Mouse (Mus musculus): ENCODE data around the gene Slc48a1. TPM values are rescaled to one million over a fixed set of nuclear protein-coding genes. Genes with fewer than 3 reads are reported as not detected.

Gene Slc48a1
- polyA plus RNA-seq, 2 experiments, result 35.0 to 73.9 TPM

- no peak for DNase-seq (ENCODE audit: low read depth in 3 of 3, low spot score in 3 of 3)
These were observed 31.6 kb downstream of the Slc48a1 start for GRCm38 (mm10) chr15:97809942-97810341.

DNA sequence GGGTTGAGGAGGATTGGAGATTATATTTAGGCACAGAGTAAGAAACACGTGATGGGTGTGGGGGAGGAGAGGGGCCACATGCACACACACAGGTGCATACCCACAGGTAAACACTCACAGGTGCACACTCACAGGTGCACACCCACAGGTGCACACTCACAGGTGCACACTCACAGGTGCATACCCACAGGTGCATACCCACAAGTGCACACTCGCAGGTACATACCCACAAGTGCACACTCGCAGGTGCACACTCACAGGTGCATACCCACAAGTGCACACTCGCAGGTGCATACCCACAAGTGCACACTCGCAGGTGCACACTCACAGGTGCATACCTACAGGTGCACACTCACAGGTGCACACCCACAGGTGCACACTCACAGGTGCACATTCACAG lies 32.1 kb downstream of the Slc48a1 start:
- H3K27ac ChIP-seq, result no peak overlapping the region
- H3K9me3 ChIP-seq (ENCODE audit: control insufficient read depth, low read length), result no peaks in the 10 kb centered on the region
- no peak overlapping the region for H3K4me2 ChIP-seq (ENCODE audit: low read depth)
- no peak for DNase-seq (ENCODE audit: low read depth in 3 of 3, low spot score in 3 of 3)
- TF ChIP-seq CTCF (IDR thresholded peaks at IDR 0.05; ENCODE audit: low read depth) (no peak), EP300 (IDR thresholded peaks at IDR 0.05; ENCODE audit: low read depth) (no peak)
- 78% methylated on average over 5 of the region's 5 CpGs for WGBS (ENCODE audit: insufficient replicate concordance)
- H3K9ac ChIP-seq (replicated peaks), result no peak overlapping the region
- H3K27me3 ChIP-seq (ENCODE audit: control insufficient read depth, insufficient read depth, low read length), result no peaks in the 10 kb centered on the region
- no peak for ATAC-seq (ENCODE audit: insufficient read depth)
- H3K4me1 ChIP-seq (replicated peaks; ENCODE audit: control insufficient read depth in 2 of 2, insufficient read depth in 2 of 2, low read length in 1 of 2), result peaks cover 0 to 7% of the 10 kb centered on the region in 2 experiments; a peak in 2 of 4 replicates
- H3K36me3 ChIP-seq (replicated peaks; ENCODE audit: control insufficient read depth, insufficient read depth, low read depth), result no peaks in the 10 kb centered on the region
- no peak overlapping the region for H3K4me3 ChIP-seq (ENCODE audit: insufficient read depth in 1 of 2, low read depth in 2 of 2, low read length in 2 of 2)

More at GRCm38 (mm10) chr15:97809942-97810341, 31.6 kb downstream of the Slc48a1 start:
- Histone ChIP-seq H3K36me3 (replicated peaks; ENCODE audit: control insufficient read depth, insufficient read depth, low read depth) (no peaks in the 10 kb centered on the region), H3K27me3 (ENCODE audit: control insufficient read depth, insufficient read depth, low read length) (no peaks in the 10 kb centered on the region), H3K9me3 (ENCODE audit: control insufficient read depth, low read length) (no peaks in the 10 kb centered on the region), H3K4me1 (replicated peaks; ENCODE audit: control insufficient read depth in 2 of 2, insufficient read depth in 2 of 2, low read length in 1 of 2) (peaks cover 0 to 3% of the 10 kb centered on the region in 2 experiments; a peak in 2 of 4 replicates), H3K4me2 (ENCODE audit: low read depth) (no peak overlapping the region), H3K4me3 (ENCODE audit: insufficient read depth in 1 of 2, low read depth in 2 of 2, low read length in 2 of 2) (no peak overlapping the region), H3K9ac (replicated peaks) (no peak overlapping the region), H3K27ac (no peak overlapping the region)
- TF ChIP-seq EP300 (IDR thresholded peaks at IDR 0.05; ENCODE audit: low read depth) (no peak), CTCF (IDR thresholded peaks at IDR 0.05; ENCODE audit: low read depth) (peak; percentile 69)
- ATAC-seq (ENCODE audit: insufficient read depth), result no peak
- 81% methylated on average over 5 of the region's 5 CpGs for WGBS (ENCODE audit: insufficient replicate concordance)

DNA sequence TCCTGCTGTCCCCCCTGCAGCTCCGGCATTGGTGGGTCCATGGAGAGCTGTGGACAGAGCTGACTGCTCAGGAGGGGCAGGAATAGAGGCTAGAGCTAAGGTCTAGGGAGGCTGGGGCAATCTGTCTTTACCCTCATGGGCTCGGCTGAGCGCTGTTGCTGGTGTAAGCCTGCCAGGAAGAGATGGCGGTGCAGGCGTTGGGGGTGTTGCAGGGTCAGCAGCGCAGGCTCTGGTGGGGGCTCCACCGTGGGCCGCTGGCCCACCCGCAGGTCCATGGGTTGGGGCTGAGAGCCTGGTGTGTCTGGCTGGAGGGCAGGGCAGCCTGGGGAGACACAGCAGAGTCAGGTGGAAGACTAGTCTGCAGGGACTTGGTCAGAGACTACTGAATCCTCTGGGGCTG lies 33.0 kb downstream of the Slc48a1 start:
- DNase-seq (ENCODE audit: low read depth in 3 of 3, low spot score in 3 of 3), result no peak
- H3K27ac ChIP-seq, result no peak overlapping the region
- WGBS (ENCODE audit: insufficient replicate concordance), result 78% methylated on average over 9 of the region's 9 CpGs
- no peak overlapping the region for H3K4me3 ChIP-seq (ENCODE audit: insufficient read depth in 1 of 2, low read depth in 2 of 2, low read length in 2 of 2)
- no peak overlapping the region for H3K4me2 ChIP-seq (ENCODE audit: low read depth)
- H3K9ac ChIP-seq (replicated peaks), result no peak overlapping the region
- H3K4me1 ChIP-seq (replicated peaks; ENCODE audit: control insufficient read depth in 2 of 2, insufficient read depth in 2 of 2, low read length in 1 of 2), result peaks cover 0 to 9% of the 10 kb centered on the region in 2 experiments; a peak in 2 of 4 replicates
- no peaks in the 10 kb centered on the region for H3K9me3 ChIP-seq (ENCODE audit: control insufficient read depth, low read length)
- H3K36me3 ChIP-seq (replicated peaks; ENCODE audit: control insufficient read depth, insufficient read depth, low read depth), result no peaks in the 10 kb centered on the region
- TF ChIP-seq EP300 (IDR thresholded peaks at IDR 0.05; ENCODE audit: low read depth) (no peak), CTCF (IDR thresholded peaks at IDR 0.05; ENCODE audit: low read depth) (no peak)
- ATAC-seq (ENCODE audit: insufficient read depth), result no peak
- no peaks in the 10 kb centered on the region for H3K27me3 ChIP-seq (ENCODE audit: control insufficient read depth, insufficient read depth, low read length)

- Histone ChIP-seq H3K36me3 (replicated peaks; ENCODE audit: control insufficient read depth, insufficient read depth, low read depth) (no peaks in the 10 kb centered on the region), H3K4me3 (ENCODE audit: insufficient read depth in 1 of 2, low read depth in 2 of 2, low read length in 2 of 2) (no peak overlapping the region), H3K4me1 (replicated peaks; ENCODE audit: control insufficient read depth in 2 of 2, insufficient read depth in 2 of 2, low read length in 1 of 2) (peaks cover 0 to 9% of the 10 kb centered on the region in 2 experiments; a peak in 2 of 4 replicates), H3K27ac (no peak overlapping the region), H3K9ac (replicated peaks) (no peak overlapping the region), H3K9me3 (ENCODE audit: control insufficient read depth, low read length) (no peaks in the 10 kb centered on the region), H3K27me3 (ENCODE audit: control insufficient read depth, insufficient read depth, low read length) (no peaks in the 10 kb centered on the region), H3K4me2 (ENCODE audit: low read depth) (no peak overlapping the region)
- WGBS (ENCODE audit: insufficient replicate concordance), result 64% methylated on average over 6 of the region's 6 CpGs
- no peak for TF ChIP-seq CTCF (IDR thresholded peaks at IDR 0.05; ENCODE audit: low read depth)
- TF ChIP-seq EP300 (IDR thresholded peaks at IDR 0.05; ENCODE audit: low read depth), result no peak
- no peak for DNase-seq (ENCODE audit: low read depth in 3 of 3, low spot score in 3 of 3)
- ATAC-seq (ENCODE audit: insufficient read depth), result no peak
These were observed 33.8 kb downstream of the Slc48a1 start for GRCm38 (mm10) chr15:97812126-97812525.

DNA sequence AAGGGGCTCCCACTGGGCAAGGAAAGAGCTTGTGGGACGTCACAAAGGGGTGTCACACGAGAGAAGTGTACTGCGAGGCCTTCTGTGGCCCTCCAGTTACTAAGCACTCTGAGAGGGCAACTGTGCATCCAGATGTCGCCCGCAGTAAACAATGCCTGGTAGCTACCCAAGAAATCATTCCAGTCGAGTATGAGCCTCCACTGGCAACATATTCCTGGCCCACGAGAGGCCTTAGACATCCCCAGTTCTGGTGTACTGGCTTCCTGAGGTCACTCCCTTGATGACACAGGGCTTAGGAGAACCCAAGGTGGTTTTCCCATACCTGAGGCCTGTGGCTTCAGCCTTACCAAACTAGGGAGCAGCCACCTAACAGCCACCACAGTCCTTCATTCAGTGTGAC lies 34.6 kb downstream of the Slc48a1 start:
- Histone ChIP-seq H3K4me2 (ENCODE audit: low read depth) (no peak overlapping the region), H3K36me3 (replicated peaks; ENCODE audit: control insufficient read depth, insufficient read depth, low read depth) (no peaks in the 10 kb centered on the region), H3K4me3 (ENCODE audit: insufficient read depth in 1 of 2, low read depth in 2 of 2, low read length in 2 of 2) (no peak overlapping the region), H3K27ac (no peak overlapping the region), H3K4me1 (replicated peaks; ENCODE audit: control insufficient read depth in 2 of 2, insufficient read depth in 2 of 2, low read length in 1 of 2) (peaks cover 0 to 9% of the 10 kb centered on the region in 2 experiments; a peak in 2 of 4 replicates), H3K27me3 (ENCODE audit: control insufficient read depth, insufficient read depth, low read length) (no peaks in the 10 kb centered on the region), H3K9ac (replicated peaks) (no peak overlapping the region), H3K9me3 (ENCODE audit: control insufficient read depth, low read length) (no peaks in the 10 kb centered on the region)
- 76% methylated on average over 7 of the region's 7 CpGs for WGBS (ENCODE audit: insufficient replicate concordance)
- TF ChIP-seq EP300 (IDR thresholded peaks at IDR 0.05; ENCODE audit: low read depth), result no peak
- no peak for TF ChIP-seq CTCF (IDR thresholded peaks at IDR 0.05; ENCODE audit: low read depth)
- DNase-seq (ENCODE audit: low read depth in 3 of 3, low spot score in 3 of 3) (no peak), ATAC-seq (ENCODE audit: insufficient read depth) (no peak)

All from liver, embryonic 14.5 days (tissue).